Mouse (Mus musculus): ENCODE measurements around the gene Dlgap5. TPM values are rescaled to one million over a fixed set of nuclear protein-coding genes. Genes with fewer than 3 reads are reported as not detected.

Gene Dlgap5
- polyA plus RNA-seq (2014; fragmentation: Illumina TruSeq; extraction: RNeasy Lipid Tissue Mini Kit (QIAGEN cat#74804); ENCODE audit: low read depth, low replicate concordance) = 3.0 TPM

GRCm38 (mm10) chr14:47417775-47418665, at the start of gene Dlgap5:
Gene Dlgap5 (minus strand): TSS chr14:47418407.

GRCm38 (mm10) chr14:47450121-47450520, 31.9 kb upstream of the Dlgap5 start, which contains the start of gene Fbxo34:
Gene Fbxo34 (plus strand): TSS chr14:47450421.

GRCm38 (mm10) chr14:47367461-47367860, 50.7 kb downstream of the Dlgap5 start, which contains the start of gene Lgals3:
Gene Lgals3 (plus strand): TSS chr14:47367751.

Other genes starting within 250 kb of the Dlgap5 start
- 11.7 TPM for gene Gch1, start 229.0 kb downstream of the Dlgap5 start, polyA plus RNA-seq (2014; fragmentation: Illumina TruSeq; extraction: RNeasy Lipid Tissue Mini Kit (QIAGEN cat#74804); ENCODE audit: low read depth, low replicate concordance)
- gene Wdhd1, start 141.6 kb downstream of the Dlgap5 start, polyA plus RNA-seq (2014; fragmentation: Illumina TruSeq; extraction: RNeasy Lipid Tissue Mini Kit (QIAGEN cat#74804); ENCODE audit: low read depth, low replicate concordance) = 15.2 TPM
- gene Socs4, start 141.5 kb downstream of the Dlgap5 start, polyA plus RNA-seq (2014; fragmentation: Illumina TruSeq; extraction: RNeasy Lipid Tissue Mini Kit (QIAGEN cat#74804); ENCODE audit: low read depth, low replicate concordance) = 70.1 TPM
- 127 TPM for gene Mapk1ip1l, start 120.1 kb downstream of the Dlgap5 start, polyA plus RNA-seq (2014; fragmentation: Illumina TruSeq; extraction: RNeasy Lipid Tissue Mini Kit (QIAGEN cat#74804); ENCODE audit: low read depth, low replicate concordance)
- 638 TPM for gene Lgals3, start 50.7 kb downstream of the Dlgap5 start, polyA plus RNA-seq (2014; fragmentation: Illumina TruSeq; extraction: RNeasy Lipid Tissue Mini Kit (QIAGEN cat#74804); ENCODE audit: low read depth, low replicate concordance)
- gene Fbxo34, start 32.0 kb upstream of the Dlgap5 start, polyA plus RNA-seq (2014; fragmentation: Illumina TruSeq; extraction: RNeasy Lipid Tissue Mini Kit (QIAGEN cat#74804); ENCODE audit: low read depth, low replicate concordance) = 8.5 TPM
- 15.6 TPM for gene Atg14, start 152.2 kb upstream of the Dlgap5 start, polyA plus RNA-seq (2014; fragmentation: Illumina TruSeq; extraction: RNeasy Lipid Tissue Mini Kit (QIAGEN cat#74804); ENCODE audit: low read depth, low replicate concordance)
- 159 TPM for gene Ktn1, start 230.0 kb upstream of the Dlgap5 start, polyA plus RNA-seq (2014; fragmentation: Illumina TruSeq; extraction: RNeasy Lipid Tissue Mini Kit (QIAGEN cat#74804); ENCODE audit: low read depth, low replicate concordance)

Data from sigmoid colon, adult 10 weeks (tissue).